Mouse (Mus musculus): ENCODE measurements around the gene Prl7a2. TPM values are rescaled to one million over a fixed set of nuclear protein-coding genes. Genes with fewer than 3 reads are reported as not detected.

The Prl7a2 gene
- polyA plus RNA-seq (2016; fragmentation: Nextera tagmentation; extraction: Ambion mirVana), result not detected in 2 replicates

- no peaks in the 10 kb centered on the region for H3K4me1 ChIP-seq
- no peak within 1 kb of the TSS for H3K27ac ChIP-seq (replicated peaks)
- no peaks in the 10 kb centered on the region for H3K36me3 ChIP-seq
- no peak within 1 kb of the TSS for H3K4me2 ChIP-seq (replicated peaks)
- H3K9me3 ChIP-seq, result no peaks in the 10 kb centered on the region
- ATAC-seq (ENCODE audit: low FRiP score, low read depth), result no peak
- H3K9ac ChIP-seq (replicated peaks), result no peak within 1 kb of the TSS
- H3K27me3 ChIP-seq, result no peaks in the 10 kb centered on the region
- no peak within 1 kb of the TSS for H3K4me3 ChIP-seq
- 88% methylated on average over 4 of the region's 4 CpGs for WGBS
Measured at GRCm38 (mm10) chr13:27667936-27668335, at the start of gene Prl7a2. Gene Prl7a2, minus strand, starts transcription at chr13:27668036.

GRCm38 (mm10) chr13:27716636-27717035 is 48.8 kb upstream of the Prl7a2 start, which contains the start of gene Prl7d1:
Gene Prl7d1, minus strand, starts transcription at chr13:27716736.
- Histone ChIP-seq H3K27me3 (no peaks in the 10 kb centered on the region), H3K4me3 (no peak within 1 kb of the TSS), H3K27ac (replicated peaks) (no peak within 1 kb of the TSS), H3K9ac (replicated peaks) (no peak within 1 kb of the TSS), H3K9me3 (no peaks in the 10 kb centered on the region), H3K4me2 (replicated peaks) (no peak within 1 kb of the TSS), H3K36me3 (no peaks in the 10 kb centered on the region), H3K4me1 (no peaks in the 10 kb centered on the region)
- no peak for ATAC-seq (ENCODE audit: low FRiP score, low read depth)
- WGBS, result 92% methylated on average over 5 of the region's 5 CpGs

- H3K4me2 ChIP-seq (replicated peaks), result no peak overlapping the region
- H3K4me1 ChIP-seq, result no peaks in the 10 kb centered on the region
- H3K4me3 ChIP-seq, result no peak overlapping the region
- 86% methylated on average over 2 of the region's 2 CpGs for WGBS
- no peak overlapping the region for H3K27ac ChIP-seq (replicated peaks)
- no peaks in the 10 kb centered on the region for H3K9me3 ChIP-seq
- H3K36me3 ChIP-seq, result no peaks in the 10 kb centered on the region
- no peak for ATAC-seq (ENCODE audit: low FRiP score, low read depth)
- no peaks in the 10 kb centered on the region for H3K27me3 ChIP-seq
- H3K9ac ChIP-seq (replicated peaks), result no peak overlapping the region
Measured at GRCm38 (mm10) chr13:27706521-27706920, 38.7 kb upstream of the Prl7a2 start.

- Histone ChIP-seq H3K4me1 (no peaks in the 10 kb centered on the region), H3K4me2 (replicated peaks) (no peak overlapping the region), H3K27ac (replicated peaks) (no peak overlapping the region), H3K9me3 (no peaks in the 10 kb centered on the region), H3K9ac (replicated peaks) (no peak overlapping the region), H3K36me3 (no peaks in the 10 kb centered on the region), H3K4me3 (no peak overlapping the region), H3K27me3 (no peaks in the 10 kb centered on the region)
- WGBS, result 82% methylated on average over 2 of the region's 2 CpGs
- no peak for ATAC-seq (ENCODE audit: low FRiP score, low read depth)
Measured at GRCm38 (mm10) chr13:27660747-27661146, 7.1 kb downstream of the Prl7a2 start.

GRCm38 (mm10) chr13:27642393-27642792 is 25.4 kb downstream of the Prl7a2 start, which contains the start of gene Prl7a1:
Gene Prl7a1, minus strand, starts transcription at chr13:27642493.
- Histone ChIP-seq H3K27me3 (no peaks in the 10 kb centered on the region), H3K4me1 (no peaks in the 10 kb centered on the region), H3K4me2 (replicated peaks) (no peak within 1 kb of the TSS), H3K9me3 (no peaks in the 10 kb centered on the region), H3K4me3 (no peak within 1 kb of the TSS), H3K9ac (replicated peaks) (no peak within 1 kb of the TSS), H3K27ac (replicated peaks) (no peak within 1 kb of the TSS), H3K36me3 (no peaks in the 10 kb centered on the region)
- ATAC-seq (ENCODE audit: low FRiP score, low read depth), result no peak
- WGBS, result 95% methylated on average over 3 of the region's 3 CpGs

GRCm38 (mm10) chr13:27610482-27610881 is 57.4 kb downstream of the Prl7a2 start, which contains the start of gene Prl7b1:
Gene Prl7b1, minus strand, starts transcription at chr13:27610582.
- no peaks in the 10 kb centered on the region for H3K9me3 ChIP-seq
- 82% methylated on average over 4 of the region's 4 CpGs for WGBS
- no peak within 1 kb of the TSS for H3K4me3 ChIP-seq
- H3K4me2 ChIP-seq (replicated peaks), result no peak within 1 kb of the TSS
- H3K4me1 ChIP-seq, result no peaks in the 10 kb centered on the region
- ATAC-seq (ENCODE audit: low FRiP score, low read depth), result no peak
- H3K27me3 ChIP-seq, result no peaks in the 10 kb centered on the region
- H3K27ac ChIP-seq (replicated peaks), result no peak within 1 kb of the TSS
- H3K36me3 ChIP-seq, result no peaks in the 10 kb centered on the region
- no peak within 1 kb of the TSS for H3K9ac ChIP-seq (replicated peaks)

Other genes starting within 250 kb of the Prl7a2 start
- gene Prl8a6, start 229.3 kb downstream of the Prl7a2 start, polyA plus RNA-seq (2016; fragmentation: Nextera tagmentation; extraction: Ambion mirVana), result not detected in 2 replicates
- gene Prl8a8, start 154.8 kb downstream of the Prl7a2 start, polyA plus RNA-seq (2016; fragmentation: Nextera tagmentation; extraction: Ambion mirVana), result not detected in 2 replicates
- gene Prl8a9, start 103.4 kb downstream of the Prl7a2 start, polyA plus RNA-seq (2016; fragmentation: Nextera tagmentation; extraction: Ambion mirVana), result not detected in 2 replicates
- not detected in 2 replicates for gene Prl8a1, start 85.9 kb downstream of the Prl7a2 start, polyA plus RNA-seq (2016; fragmentation: Nextera tagmentation; extraction: Ambion mirVana)
- not detected in 2 replicates for gene Prl7b1, start 57.5 kb downstream of the Prl7a2 start, polyA plus RNA-seq (2016; fragmentation: Nextera tagmentation; extraction: Ambion mirVana)
- not detected in 2 replicates for gene Prl7a1, start 25.5 kb downstream of the Prl7a2 start, polyA plus RNA-seq (2016; fragmentation: Nextera tagmentation; extraction: Ambion mirVana)
- not detected in 2 replicates for gene Prl7d1, start 48.7 kb upstream of the Prl7a2 start, polyA plus RNA-seq (2016; fragmentation: Nextera tagmentation; extraction: Ambion mirVana)
- gene Prl7c1, start 112.8 kb upstream of the Prl7a2 start, polyA plus RNA-seq (2016; fragmentation: Nextera tagmentation; extraction: Ambion mirVana), result not detected in 2 replicates
- not detected in 2 replicates for gene Prl2a1, start 133.6 kb upstream of the Prl7a2 start, polyA plus RNA-seq (2016; fragmentation: Nextera tagmentation; extraction: Ambion mirVana)
- not detected in 2 replicates for gene Prl2c1, start 181.3 kb upstream of the Prl7a2 start, polyA plus RNA-seq (2016; fragmentation: Nextera tagmentation; extraction: Ambion mirVana)

All from midbrain, embryonic 12.5 days (tissue).